Mouse (Mus musculus): ENCODE data around the gene Fahd1.

DNA sequence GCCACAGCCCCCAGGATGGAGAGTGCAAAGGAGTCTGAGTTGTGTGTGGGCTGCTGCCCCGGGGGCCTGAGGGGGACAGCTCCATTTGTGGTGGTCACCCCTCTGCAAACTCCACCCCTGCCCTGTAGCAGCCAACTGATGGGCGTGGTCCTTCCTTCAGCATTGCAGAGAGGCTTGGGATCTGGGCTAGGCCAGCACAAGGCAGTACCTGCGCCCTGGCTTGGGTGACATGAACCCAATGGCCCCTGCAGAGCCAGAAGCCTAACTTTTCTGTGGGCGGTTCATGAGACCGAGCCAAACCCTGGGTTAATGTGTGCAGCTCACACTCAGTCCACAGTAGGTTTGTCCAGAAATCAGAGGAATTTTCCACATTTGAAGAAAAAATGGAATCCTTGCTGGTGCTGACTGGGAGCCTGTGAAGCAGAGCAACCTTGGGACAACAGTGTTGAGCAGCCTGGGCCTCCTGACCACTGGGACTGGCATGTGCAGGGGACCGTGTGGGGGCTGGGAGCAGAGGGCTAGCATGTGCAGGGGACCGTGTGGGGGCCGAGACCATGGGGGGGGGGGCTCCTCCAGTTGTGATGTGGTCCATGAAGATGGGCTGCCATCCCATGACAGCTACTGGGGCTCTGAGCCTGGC is 7.8 kb upstream of the Fahd1 start:
- TF ChIP-seq MXI1 (IDR thresholded peaks at IDR 0.05; ENCODE audit: low read depth, low read length): no peak
- no peak for TF ChIP-seq CHD1 (IDR thresholded peaks at IDR 0.05; ENCODE audit: low read depth, low read length)

Measured in CH12.LX (cell line).